Mouse (Mus musculus) liver, adult 2 months (tissue): ENCODE results near the gene Gm48551. TPM values are rescaled to one million over a fixed set of nuclear protein-coding genes. Genes with fewer than 3 reads are reported as not detected.
A peak's percentile ranks its signal among the peaks of the same experiment; 100 is the strongest.

Experiments
- DNase-seq: peaks from one replicate; pipeline ENCODE4 v3.0.0-alpha.2; 2011; ENCODE audit warnings: low read depth, low spot score; ENCODE audit errors: extremely low read depth
- H3K27ac ChIP-seq: fragments of 200-500 bp; replicated peaks from 2 replicates; pipeline ENCODE4 v1.5.1; 2012; ENCODE audit warnings: low read depth, mild to moderate bottlenecking, control low read depth, inconsistent platforms, low read length; ENCODE audit not compliant: insufficient read depth
- H3K27me3 ChIP-seq: fragments of 200-500 bp; 2 replicates; pipeline ENCODE4 v1.6.1; 2012; ENCODE audit warnings: mild to moderate bottlenecking, moderate library complexity, low read length, inconsistent platforms; ENCODE audit not compliant: control insufficient read depth, insufficient read depth
- H3K36me3 ChIP-seq: fragments of 200-500 bp; 2 replicates; pipeline ENCODE4 v1.6.1; 2012; ENCODE audit warnings: low read length, inconsistent platforms; ENCODE audit not compliant: control insufficient read depth, insufficient read depth
- H3K4me1 ChIP-seq: fragments of 200-500 bp; 2 replicates; pipeline ENCODE4 v1.6.1; 2011; ENCODE audit warnings: low read length; ENCODE audit not compliant: control insufficient read depth, insufficient read depth
- H3K4me3 ChIP-seq: fragments of 200-500 bp; 2 replicates; pipeline ENCODE4 v1.5.1; 2011; ENCODE audit warnings: low read depth, mild to moderate bottlenecking, control low read depth, low read length, moderate library complexity; ENCODE audit not compliant: insufficient read depth
- H3K79me2 ChIP-seq: fragments of 200-500 bp; 2 replicates; pipeline ENCODE4 v1.6.1; 2012; ENCODE audit warnings: inconsistent platforms, mild to moderate bottlenecking, low read length, moderate library complexity; ENCODE audit not compliant: control insufficient read depth, insufficient read depth
- H3K9ac ChIP-seq: fragments of 200-500 bp; 2 replicates; pipeline ENCODE4 v1.6.1; 2012; ENCODE audit warnings: low read depth, mild to moderate bottlenecking, control low read depth, inconsistent platforms, low read length
- CTCF ChIP-seq: fragments of 200-500 bp; IDR thresholded peaks from 2 replicates; pipeline ENCODE4 v1.5.1; 2011; ENCODE audit warnings: low read depth, low read length, control low read depth
- POLR2A ChIP-seq: fragments of 200-500 bp; IDR thresholded peaks from 2 replicates; pipeline ENCODE4 v1.6.1; 2011; ENCODE audit warnings: low read length, control low read depth; ENCODE audit not compliant: insufficient read depth; ENCODE audit errors: extremely low read depth
- WGBS: fragments of 180-500 bp; shearing (Covaris S2); methylation state at CpG from one replicate; pipeline ENCODE4 v1.1.7; 2018; 5-methylcytosine and 5-hydroxymethylcytosine counted together
- polyA plus RNA-seq: library from polyadenylated mRNA; depleted of rRNA; stranded (reverse); fragments of >200 nt; gene quantifications from 2 replicates; pipeline ENCODE4 v1.2.3, GENCODE M21; 2012
- total RNA-seq: library from RNA; depleted of rRNA; stranded (reverse); fragments of >200 nt; gene quantifications from 2 replicates; pipeline ENCODE4 v1.2.3, GENCODE M21; 2014

The Gm48551 gene
- total and polyA plus RNA-seq, 2 experiments: 0.32 to 2.4 TPM

- Histone ChIP-seq H3K9ac (no peak overlapping the region), H3K27ac (no peak overlapping the region), H3K4me3 (no peak overlapping the region), H3K79me2 (peaks cover 13% of the 10 kb centered on the region), H3K4me1 (peaks cover 14% of the 10 kb centered on the region), H3K27me3 (no peaks in the 10 kb centered on the region), H3K36me3 (0 out of 2 replicates have a peak, but pooled peaks cover 1% of the 10 kb centered on the region)
- no peak for DNase-seq
- WGBS: 52% methylated on average over 22 of the region's 22 CpGs
- TF ChIP-seq POLR2A (no peak), CTCF (no peak)
Measured at GRCm38 (mm10) chr10:81385603-81386306, 1.5 kb downstream of the Gm48551 start.

- Histone ChIP-seq H3K4me3 (no peak overlapping the region), H3K79me2 (peaks cover 13% of the 10 kb centered on the region), H3K27me3 (no peaks in the 10 kb centered on the region), H3K4me1 (peaks cover 14% of the 10 kb centered on the region), H3K27ac (no peak overlapping the region), H3K9ac (no peak overlapping the region), H3K36me3 (0 out of 2 replicates have a peak, but pooled peaks cover 1% of the 10 kb centered on the region)
- no peak for DNase-seq
- TF ChIP-seq POLR2A (no peak), CTCF (no peak)
- WGBS: 86% methylated on average over 20 of the region's 20 CpGs
Measured at GRCm38 (mm10) chr10:81387716-81388115, 3.5 kb downstream of the Gm48551 start.

- 0 out of 2 replicates have a peak, but pooled peaks cover 1% of the 10 kb centered on the region for H3K36me3 ChIP-seq
- no peak for TF ChIP-seq CTCF
- no peak for TF ChIP-seq POLR2A
- H3K79me2 ChIP-seq: peaks cover 13% of the 10 kb centered on the region
- no peak within 1 kb of the TSS for H3K27ac ChIP-seq
- H3K4me1 ChIP-seq: peaks cover 17% of the 10 kb centered on the region
- H3K9ac ChIP-seq: no peak within 1 kb of the TSS
- H3K27me3 ChIP-seq: no peaks in the 10 kb centered on the region
- DNase-seq: peak; percentile 58
- no peak within 1 kb of the TSS for H3K4me3 ChIP-seq
- WGBS: 32% methylated on average over 5 of the region's 5 CpGs
Measured at GRCm38 (mm10) chr10:81388505-81389055, 4.3 kb downstream of the Gm48551 start, which contains the start of gene Gm48552. Gene Gm48552, plus strand, starts transcription at chr10:81389005.

GRCm38 (mm10) chr10:81389373-81389772, 5.1 kb downstream of the Gm48551 start:
- TF ChIP-seq POLR2A (no peak), CTCF (no peak)
- 19% methylated on average over 3 of the region's 3 CpGs for WGBS
- H3K27ac ChIP-seq: no peak overlapping the region
- no peak overlapping the region for H3K4me3 ChIP-seq
- DNase-seq: peak; percentile 43
- no peaks in the 10 kb centered on the region for H3K27me3 ChIP-seq
- H3K4me1 ChIP-seq: peaks cover 17% of the 10 kb centered on the region
- 0 out of 2 replicates have a peak, but pooled peaks cover 1% of the 10 kb centered on the region for H3K36me3 ChIP-seq
- H3K9ac ChIP-seq: no peak overlapping the region
- peaks cover 13% of the 10 kb centered on the region for H3K79me2 ChIP-seq

GRCm38 (mm10) chr10:81389801-81390677, 5.8 kb downstream of the Gm48551 start:
- DNase-seq: no peak
- 52% methylated on average over 23 of the region's 23 CpGs for WGBS
- no peaks in the 10 kb centered on the region for H3K27me3 ChIP-seq
- H3K36me3 ChIP-seq: 0 out of 2 replicates have a peak, but pooled peaks cover 1% of the 10 kb centered on the region
- peaks cover 14% of the 10 kb centered on the region for H3K4me1 ChIP-seq
- H3K4me3 ChIP-seq: no peak overlapping the region
- TF ChIP-seq CTCF: peak; percentile 95
- no peak for TF ChIP-seq POLR2A
- no peak overlapping the region for H3K27ac ChIP-seq
- no peak overlapping the region for H3K9ac ChIP-seq
- peaks cover 6% of the 10 kb centered on the region for H3K79me2 ChIP-seq
